Mouse (Mus musculus): Measurements from ENCODE around the gene Dpm2.

DNA sequence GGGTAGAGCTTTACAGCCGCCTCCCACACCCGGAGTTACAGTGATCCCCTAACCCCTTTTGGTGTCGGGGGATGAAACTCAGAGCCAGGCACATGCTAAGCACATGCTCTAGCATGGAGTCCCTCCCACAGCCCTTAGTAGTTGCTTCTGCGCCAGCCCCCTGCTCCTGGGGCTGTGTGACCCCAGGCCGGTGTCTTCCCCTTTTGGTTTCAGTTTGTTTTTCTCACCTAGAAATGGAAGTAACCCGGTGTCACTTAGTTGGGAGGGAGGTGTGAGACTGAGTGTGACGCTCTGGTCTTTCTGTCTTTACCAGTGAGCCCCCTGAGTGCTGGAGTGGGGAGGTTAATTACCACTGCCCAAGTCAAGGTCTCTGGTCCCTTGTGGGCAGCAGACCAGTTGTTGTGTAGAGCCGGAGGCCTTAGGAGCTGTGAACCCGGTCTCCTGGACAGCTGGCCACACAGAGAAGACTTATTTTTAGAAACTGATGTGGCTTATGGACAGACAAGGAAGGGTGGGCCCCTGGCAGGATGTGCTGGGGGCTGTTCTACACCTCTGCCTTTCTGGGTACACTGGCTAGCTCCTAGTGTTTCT lies 17.2 kb downstream of the Dpm2 start:
- TF ChIP-seq POLR2A (IDR thresholded peaks at IDR 0.05; ENCODE audit: borderline replicate concordance, control insufficient read depth, low read depth, low read length) (no peak), CTCF (IDR thresholded peaks at IDR 0.05; ENCODE audit: control insufficient read depth, insufficient read depth, low read length) (no peak)

Measured in bone marrow, adult 2 months (tissue).